Mouse (Mus musculus) CD4-positive, CD25-positive, alpha-beta regulatory T cell, adult 4 months (primary cell): ENCODE measurements at regions not wholly inside any gene's neighbourhood (a gene's known extent, or its start where the extent isn't known, plus 50 kb on each side); places are given as distances from the start of the nearest gene placed in this dataset.

Experiments used
- ATAC-seq: one replicate; pipeline ENCODE4 v1.8.0; 2017

- peak; percentile 71 for ATAC-seq
Measured at GRCm38 (mm10) chr17:84022358-84022757, 165.4 kb downstream of the Zfp36l2 start.

- peak; percentile 37 for ATAC-seq
Measured at GRCm38 (mm10) chr17:84018817-84019216, 168.9 kb downstream of the Zfp36l2 start.

GRCm38 (mm10) chr17:84017891-84018290, 169.9 kb downstream of the Zfp36l2 start:
- no peak for ATAC-seq

GRCm38 (mm10) chr17:84014287-84015039, 166.7 kb upstream of the Haao start:
- no peak for ATAC-seq

GRCm38 (mm10) chr17:84010492-84011060, 162.8 kb upstream of the Haao start:
- no peak for ATAC-seq

GRCm38 (mm10) chr17:84009966-84010365, 162.2 kb upstream of the Haao start:
- peak; percentile 74 for ATAC-seq

GRCm38 (mm10) chr17:84009194-84009593, 161.4 kb upstream of the Haao start:
- no peak for ATAC-seq

- no peak for ATAC-seq
Measured at GRCm38 (mm10) chr17:84008682-84009052, 160.9 kb upstream of the Haao start.

GRCm38 (mm10) chr17:84008035-84008681, 160.4 kb upstream of the Haao start:
- ATAC-seq, result peak; percentile 66

GRCm38 (mm10) chr17:84006748-84007147, 159.0 kb upstream of the Haao start:
- ATAC-seq, result peak; percentile 15

GRCm38 (mm10) chr17:84004237-84004636, 156.5 kb upstream of the Haao start:
- ATAC-seq, result peak; percentile 86

- ATAC-seq, result peak; percentile 12
Measured at GRCm38 (mm10) chr17:84003489-84004234, 155.9 kb upstream of the Haao start.

GRCm38 (mm10) chr17:84002939-84003338, 155.2 kb upstream of the Haao start:
- no peak for ATAC-seq

GRCm38 (mm10) chr17:84002327-84002726, 154.6 kb upstream of the Haao start:
- no peak for ATAC-seq

- no peak for ATAC-seq
Measured at GRCm38 (mm10) chr17:84000115-84000514, 152.4 kb upstream of the Haao start.

GRCm38 (mm10) chr17:83998972-83999545, 151.3 kb upstream of the Haao start:
- ATAC-seq, result no peak

GRCm38 (mm10) chr17:83998341-83998740, 150.6 kb upstream of the Haao start:
- no peak for ATAC-seq

GRCm38 (mm10) chr17:83997778-83998177, 150.0 kb upstream of the Haao start:
- peak; percentile 73 for ATAC-seq

- ATAC-seq, result no peak
Measured at GRCm38 (mm10) chr17:83993028-83993427, 145.3 kb upstream of the Haao start.

- peak; percentile 84 for ATAC-seq
Measured at GRCm38 (mm10) chr17:83990421-83991365, 142.9 kb upstream of the Haao start.

GRCm38 (mm10) chr17:83988897-83989296, 141.1 kb upstream of the Haao start:
- no peak for ATAC-seq

GRCm38 (mm10) chr17:83988165-83988564, 140.4 kb upstream of the Haao start:
- no peak for ATAC-seq
